Mouse (Mus musculus): ENCODE data around the gene Nek6.
A peak's percentile ranks its signal among the peaks of the same experiment; 100 is the strongest.

Nek6 gene

GRCm38 (mm10) chr2:38511487-38512307 is at the start of gene Nek6:
Nek6 (plus strand) TSS chr2:38511643.
- DNase-seq (ENCODE audit: low spot score in 2 of 2) = peak in 1 of 2 experiments; percentile 52

- no peak for DNase-seq (ENCODE audit: low spot score in 2 of 2)
Measured at GRCm38 (mm10) chr2:38462323-38462722, 49.1 kb upstream of the Nek6 start.

GRCm38 (mm10) chr2:38468845-38469244 is 42.6 kb upstream of the Nek6 start:
- DNase-seq (ENCODE audit: low spot score in 2 of 2) = no peak

GRCm38 (mm10) chr2:38471745-38472144 is 39.7 kb upstream of the Nek6 start:
- no peak for DNase-seq (ENCODE audit: low spot score in 2 of 2)

DNA sequence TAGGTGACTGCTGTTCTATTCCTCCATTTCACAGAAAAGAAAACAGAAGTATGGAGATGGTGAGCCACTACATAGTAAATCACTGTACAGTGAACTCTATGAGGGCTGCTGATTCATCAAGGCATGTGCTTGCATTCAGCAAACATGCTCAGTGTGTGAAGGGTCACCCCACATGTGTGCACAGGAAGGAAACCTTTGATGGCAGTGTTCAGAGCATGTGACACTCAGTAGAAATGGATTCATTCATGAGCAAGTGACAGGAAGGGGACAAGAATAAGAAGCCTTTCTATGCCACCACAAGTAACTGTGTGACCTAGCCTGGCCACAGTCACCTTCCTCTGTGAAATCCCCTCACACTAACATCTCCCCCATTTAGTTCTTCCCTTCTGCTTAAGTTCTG is 38.6 kb upstream of the Nek6 start:
- DNase-seq (ENCODE audit: low spot score in 2 of 2) = no peak

GRCm38 (mm10) chr2:38476871-38477496 is 34.5 kb upstream of the Nek6 start:
- DNase-seq (ENCODE audit: low spot score in 2 of 2) = no peak

DNA sequence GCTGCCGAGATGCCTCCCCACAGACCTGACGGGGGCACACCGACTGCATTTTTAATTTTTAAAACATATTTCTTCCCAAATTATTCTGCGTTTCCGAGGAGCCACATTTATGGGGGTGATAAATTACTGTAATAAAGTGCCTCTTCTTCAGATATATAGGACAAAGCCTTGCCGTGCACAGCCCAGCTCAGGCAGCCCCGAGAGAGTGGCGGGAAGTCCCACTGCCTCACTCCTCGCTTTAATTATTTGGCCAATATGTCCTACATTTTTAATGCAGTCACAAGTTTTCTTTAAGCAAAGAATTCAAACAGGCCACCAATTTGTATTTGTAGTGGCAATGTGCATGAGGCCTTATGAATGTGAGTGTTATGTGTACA is 34.0 kb upstream of the Nek6 start:
- DNase-seq (ENCODE audit: low spot score in 2 of 2) = no peak

GRCm38 (mm10) chr2:38478683-38479082 is 32.8 kb upstream of the Nek6 start:
- DNase-seq (ENCODE audit: low spot score in 2 of 2) = no peak

DNA sequence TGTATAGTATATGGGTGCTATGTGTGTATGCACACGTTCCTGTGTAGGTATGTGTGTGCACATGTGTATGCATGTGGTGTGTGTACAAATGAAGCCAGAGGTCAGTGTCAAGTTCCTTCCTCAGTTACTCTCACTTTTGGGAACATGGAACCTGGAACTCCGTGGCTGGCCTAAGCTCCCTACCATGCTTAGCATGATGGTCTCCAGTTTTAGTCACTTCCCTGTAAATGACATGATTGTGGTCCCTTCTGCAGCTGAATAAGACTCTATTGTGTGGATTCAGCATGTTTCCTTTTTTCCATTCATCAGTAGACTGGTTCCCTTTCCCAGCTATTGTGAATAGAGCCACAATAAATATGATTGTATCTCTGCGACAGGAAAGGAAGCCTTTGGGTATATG is 31.9 kb upstream of the Nek6 start:
- no peak for DNase-seq (ENCODE audit: low spot score in 2 of 2)

DNA sequence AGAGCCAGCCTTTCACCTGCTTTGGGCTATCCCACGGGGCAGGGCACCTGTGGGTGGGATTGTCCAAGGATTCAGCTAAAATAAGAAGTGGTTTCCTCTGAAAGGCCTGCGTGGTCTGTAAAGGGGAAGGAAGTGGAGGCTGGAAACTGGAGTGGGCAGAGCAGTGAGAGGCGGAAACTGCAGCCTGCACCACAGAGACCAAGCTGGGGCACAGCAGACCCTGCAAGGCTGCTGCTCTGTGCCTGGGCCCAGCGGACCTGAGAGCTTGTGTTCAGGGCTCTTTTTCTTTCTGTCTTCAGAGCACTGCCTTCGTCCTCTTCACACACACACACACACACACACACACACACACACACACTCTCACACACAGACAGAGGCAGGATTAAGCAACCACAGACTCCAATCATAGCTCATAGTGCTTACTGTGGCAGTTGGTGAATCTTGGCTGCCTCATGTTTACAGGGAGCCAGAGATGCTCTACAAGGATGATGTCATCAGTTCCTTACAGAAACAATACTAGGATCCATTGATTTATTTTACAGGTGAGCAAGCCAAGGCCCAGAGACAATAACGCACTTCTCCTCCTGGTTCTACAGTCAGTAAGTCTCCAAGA is 30.2 kb upstream of the Nek6 start:
- DNase-seq (ENCODE audit: low spot score in 2 of 2) = no peak

DNA sequence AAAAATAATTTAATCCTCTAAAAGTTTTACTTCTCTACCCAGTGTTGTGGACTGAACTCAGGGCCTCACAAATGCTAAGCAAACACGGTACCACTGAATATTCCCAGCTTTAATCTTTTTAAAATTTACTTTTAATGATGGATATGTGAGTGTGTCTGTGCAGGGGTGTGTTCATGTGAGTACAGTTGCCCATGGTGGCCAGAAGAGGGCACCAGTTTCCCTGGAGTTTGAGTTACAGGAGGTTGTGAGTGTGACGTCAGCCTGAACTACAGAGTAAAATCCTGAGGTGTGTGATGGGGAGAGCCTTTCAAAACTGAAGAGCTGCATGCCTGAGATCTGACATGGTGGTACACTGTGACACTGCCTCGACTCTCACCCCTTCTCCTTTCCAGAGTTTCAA is 29.3 kb upstream of the Nek6 start:
- DNase-seq (ENCODE audit: low spot score in 2 of 2) = no peak

DNA sequence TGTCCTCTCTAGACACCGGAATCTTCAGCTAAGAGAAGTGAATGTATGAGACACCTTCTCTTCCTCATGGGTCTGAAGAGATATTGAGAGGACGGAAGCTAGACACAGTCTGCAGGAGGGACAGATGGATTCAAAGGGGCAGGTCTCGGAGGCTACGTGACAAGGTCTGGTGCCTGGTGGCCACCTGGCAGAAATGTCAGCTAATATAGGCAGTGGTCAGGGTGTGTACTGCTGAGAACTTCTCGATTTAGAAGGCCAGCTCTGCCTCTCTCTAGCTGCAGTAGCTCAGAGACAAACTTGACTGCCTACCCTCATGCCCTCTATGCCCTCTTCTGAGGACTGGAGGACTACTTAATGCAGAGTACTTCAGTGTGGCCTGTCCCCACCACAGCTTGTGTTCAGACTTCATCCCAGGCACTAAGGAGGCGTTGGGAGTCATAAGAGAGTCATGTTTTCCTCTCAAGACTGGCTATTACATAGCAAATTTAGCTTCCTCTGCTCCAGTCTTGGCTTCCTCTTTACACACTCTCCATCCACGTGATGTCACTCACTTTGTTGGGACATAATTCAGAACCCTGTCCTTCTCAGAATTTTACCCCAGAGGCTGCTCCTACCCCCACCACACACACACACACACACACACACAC is 28.3 kb upstream of the Nek6 start:
- no peak for DNase-seq (ENCODE audit: low spot score in 2 of 2)

DNA sequence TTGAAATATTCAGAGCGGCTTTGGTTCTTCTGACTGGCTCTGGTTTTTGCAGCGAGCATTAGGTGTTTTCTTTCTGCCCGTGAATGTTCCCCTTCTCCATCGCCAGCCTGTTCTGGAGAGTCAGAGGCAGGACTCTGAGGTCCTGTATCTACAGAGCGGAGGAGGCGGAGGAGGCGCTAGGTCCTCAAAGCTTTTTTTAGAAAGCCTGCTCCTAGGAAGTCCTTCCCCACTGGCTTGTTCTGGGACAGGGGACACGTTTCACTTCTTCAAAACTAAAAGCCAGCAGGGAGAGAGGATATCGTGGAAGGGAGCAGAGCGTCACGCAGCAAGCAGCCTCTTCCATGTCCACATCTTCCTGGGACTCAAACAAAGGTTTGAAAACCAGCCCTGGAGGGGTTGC is 26.9 kb upstream of the Nek6 start:
- no peak for DNase-seq (ENCODE audit: low spot score in 2 of 2)

DNA sequence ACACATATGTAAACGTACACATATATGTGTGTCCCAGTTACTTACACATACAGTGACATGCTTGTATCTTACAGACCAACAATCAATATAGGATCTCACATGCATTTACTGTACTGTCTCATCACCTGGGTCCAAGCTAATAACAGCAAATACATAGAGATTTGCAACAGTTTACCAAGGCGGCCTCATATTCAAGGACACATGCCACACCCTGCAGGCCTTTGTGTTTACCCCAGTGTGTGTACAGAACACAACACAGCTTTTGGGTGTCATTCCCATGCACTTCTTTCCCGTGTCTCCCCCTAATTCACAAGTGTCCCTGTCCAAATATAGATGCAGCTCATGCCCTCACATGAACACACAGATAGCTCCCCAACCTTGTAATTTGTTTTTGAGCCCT is 26.0 kb upstream of the Nek6 start:
- no peak for DNase-seq (ENCODE audit: low spot score in 2 of 2)

- peak in 1 of 2 experiments; percentile 16 for DNase-seq (ENCODE audit: low spot score in 2 of 2)
Measured at GRCm38 (mm10) chr2:38485957-38486931, 25.2 kb upstream of the Nek6 start.

DNA sequence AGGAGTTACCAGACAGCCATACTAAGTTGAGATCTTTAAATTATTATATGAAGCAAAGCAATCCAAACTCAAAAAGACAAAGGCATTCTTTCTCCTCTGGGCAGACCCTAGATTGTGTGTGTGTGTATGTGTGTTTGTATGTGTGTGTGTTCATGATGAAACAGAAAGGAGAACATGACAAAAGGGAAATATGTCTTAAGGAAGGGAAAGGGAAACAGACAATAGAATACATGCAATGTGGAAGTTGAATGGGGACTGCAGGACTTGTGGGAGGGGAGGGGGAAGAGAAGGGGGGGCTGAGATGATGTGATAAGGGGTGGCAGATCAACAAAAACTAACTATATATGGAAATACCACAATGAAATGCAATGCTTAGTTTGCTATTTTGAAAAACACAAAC is 13.8 kb upstream of the Nek6 start:
- no peak for DNase-seq (ENCODE audit: low spot score in 2 of 2)

DNA sequence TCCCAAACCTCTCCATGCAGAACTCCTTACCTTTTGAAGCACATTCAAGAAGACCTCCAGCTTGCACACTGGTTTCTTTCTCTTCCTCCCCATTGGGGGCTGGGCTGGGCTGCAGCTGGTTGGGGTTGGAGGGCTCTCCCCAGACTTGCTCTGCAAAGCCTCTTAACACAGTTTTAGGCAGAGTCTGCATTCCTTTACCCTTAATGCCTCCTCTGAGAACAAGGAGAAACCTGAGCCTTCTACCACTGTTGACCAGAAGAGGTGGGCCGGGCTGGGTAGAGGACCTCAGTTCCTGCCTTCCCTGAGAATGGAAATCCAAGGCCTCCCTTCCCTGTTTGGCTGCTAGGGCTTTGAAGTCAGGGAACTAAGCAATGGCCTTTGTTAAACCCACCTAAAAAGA is 9.8 kb upstream of the Nek6 start:
- DNase-seq (ENCODE audit: low spot score in 2 of 2) = no peak

DNA sequence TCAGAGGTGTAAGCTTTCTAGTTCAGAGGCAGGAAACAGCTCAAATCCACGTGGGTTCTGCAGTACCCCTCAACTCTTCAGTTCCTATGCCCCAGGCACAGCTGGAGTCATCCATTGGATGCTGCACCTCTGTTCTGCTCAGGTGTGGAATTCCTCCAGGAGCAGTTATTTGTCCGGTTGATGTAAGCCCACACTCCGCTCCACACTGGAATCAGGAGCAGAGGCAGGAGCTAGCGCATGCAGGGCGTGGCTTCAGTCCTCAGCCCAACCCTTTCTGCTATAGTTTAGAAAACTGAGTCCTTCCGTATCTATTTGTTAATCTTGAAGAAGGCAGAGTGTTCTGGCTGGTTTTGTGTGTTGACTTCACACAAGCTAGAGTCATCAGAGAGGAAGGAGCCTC is 9.3 kb upstream of the Nek6 start:
- DNase-seq (ENCODE audit: low spot score in 2 of 2) = no peak

DNA sequence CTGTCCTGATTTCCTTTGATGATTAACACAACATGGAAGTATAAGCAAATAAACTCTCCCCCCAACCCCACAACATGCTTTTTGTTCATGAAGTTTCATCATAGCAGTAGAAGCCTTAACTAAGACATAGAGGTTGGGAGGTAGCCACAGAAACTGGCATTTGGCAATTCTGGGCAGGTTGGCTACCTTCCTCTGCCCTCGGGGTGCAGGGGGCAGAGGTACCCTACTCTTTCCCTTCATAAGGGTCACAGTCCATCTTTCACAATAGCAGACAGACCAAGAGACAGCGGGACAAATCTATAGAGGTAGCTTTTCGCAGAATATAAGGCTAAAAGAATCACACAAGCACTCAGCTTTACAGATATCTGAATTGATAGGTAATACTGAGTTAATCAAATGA is 8.7 kb upstream of the Nek6 start:
- no peak for DNase-seq (ENCODE audit: low spot score in 2 of 2)

- no peak for DNase-seq (ENCODE audit: low spot score in 2 of 2)
Measured at GRCm38 (mm10) chr2:38504311-38504710, 7.1 kb upstream of the Nek6 start.

DNA sequence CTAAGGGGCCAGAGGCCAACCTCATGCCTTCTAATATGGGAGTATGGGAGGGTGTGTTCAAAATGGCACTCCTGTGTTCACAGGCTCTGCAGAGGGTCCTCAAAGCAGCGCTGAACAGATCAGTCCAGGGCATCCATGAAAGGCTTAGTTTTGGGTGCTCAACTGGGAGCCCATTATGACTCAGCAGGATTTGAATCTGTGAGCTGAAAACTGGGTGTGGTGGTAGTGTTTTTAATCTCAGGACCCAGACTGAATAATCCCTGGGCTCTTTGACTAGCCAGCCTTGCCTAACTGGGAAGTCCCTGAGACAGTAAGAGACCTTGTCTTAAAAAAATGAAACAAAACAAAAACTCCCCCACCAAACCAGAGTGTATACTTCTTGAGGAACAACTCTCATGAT is 4.3 kb upstream of the Nek6 start:
- DNase-seq (ENCODE audit: low spot score in 2 of 2) = no peak
